Mouse (Mus musculus): ENCODE results near the gene Rnf151.
A peak's percentile ranks its signal among the peaks of the same experiment; 100 is the strongest.

The Rnf151 gene

DNA sequence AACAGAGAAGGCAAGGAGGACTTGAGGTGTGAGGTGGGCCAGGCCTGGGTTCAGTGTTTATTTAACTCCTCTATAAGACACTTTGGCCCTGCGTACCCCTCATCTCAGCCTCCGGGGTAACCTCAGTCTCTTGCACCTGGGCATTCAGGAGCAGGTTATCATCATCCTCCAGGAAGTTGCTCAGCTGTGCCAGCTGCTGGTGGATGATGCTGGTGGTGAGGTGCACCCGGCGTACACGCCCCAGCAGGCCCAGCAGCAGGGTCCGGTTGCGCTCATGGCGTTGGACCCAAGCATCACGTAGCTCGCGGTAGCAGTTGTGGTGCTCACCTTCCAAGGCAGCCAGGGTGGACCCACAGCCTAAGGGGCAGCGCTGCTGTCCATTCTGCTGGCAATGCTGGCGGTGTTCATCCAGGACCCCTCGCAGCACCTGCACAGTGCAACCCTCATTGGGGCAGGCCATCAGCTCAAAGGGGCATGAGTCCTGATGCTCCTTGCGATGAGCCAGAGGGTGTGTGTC, 1.6 kb downstream of the Rnf151 start:
- no peaks in the 10 kb centered on the region for H3K9me3 ChIP-seq (ENCODE audit: low read length)
- H3K4me1 ChIP-seq (replicated peaks; ENCODE audit: low read depth, low read length), result peaks cover 29% of the 10 kb centered on the region
- H3K27me3 ChIP-seq (ENCODE audit: insufficient read depth, low read length), result no peaks in the 10 kb centered on the region
- H3K4me3 ChIP-seq (replicated peaks; ENCODE audit: low read length), result no peak overlapping the region
- TF ChIP-seq NANOG (IDR thresholded peaks at IDR 0.05; ENCODE audit: borderline replicate concordance, low read length) (no peak), CTCF (conservative IDR thresholded peaks at IDR 0.05; ENCODE audit: low read length) (no peak), POU5F1 (IDR thresholded peaks at IDR 0.05; ENCODE audit: borderline replicate concordance, low read length) (no peak)
- peaks cover 48% of the 10 kb centered on the region for H3K36me3 ChIP-seq (ENCODE audit: insufficient read depth, low read length)

- H3K4me3 ChIP-seq (replicated peaks; ENCODE audit: low read length), result no peak overlapping the region
- no peaks in the 10 kb centered on the region for H3K27me3 ChIP-seq (ENCODE audit: insufficient read depth, low read length)
- no peaks in the 10 kb centered on the region for H3K9me3 ChIP-seq (ENCODE audit: low read length)
- H3K4me1 ChIP-seq (replicated peaks; ENCODE audit: low read depth, low read length), result peaks cover 29% of the 10 kb centered on the region
- TF ChIP-seq NANOG (IDR thresholded peaks at IDR 0.05; ENCODE audit: borderline replicate concordance, low read length) (no peak), CTCF (conservative IDR thresholded peaks at IDR 0.05; ENCODE audit: low read length) (no peak), POU5F1 (IDR thresholded peaks at IDR 0.05; ENCODE audit: borderline replicate concordance, low read length) (no peak)
- peaks cover 42% of the 10 kb centered on the region for H3K36me3 ChIP-seq (ENCODE audit: insufficient read depth, low read length)
These were observed 2.3 kb downstream of the Rnf151 start for GRCm38 (mm10) chr17:24715556-24715955.

- H3K36me3 ChIP-seq (ENCODE audit: insufficient read depth, low read length), result peaks cover 26% of the 10 kb centered on the region
- H3K4me1 ChIP-seq (replicated peaks; ENCODE audit: low read depth, low read length), result peaks cover 27% of the 10 kb centered on the region
- no peaks in the 10 kb centered on the region for H3K9me3 ChIP-seq (ENCODE audit: low read length)
- no peaks in the 10 kb centered on the region for H3K27me3 ChIP-seq (ENCODE audit: insufficient read depth, low read length)
- TF ChIP-seq CTCF (conservative IDR thresholded peaks at IDR 0.05; ENCODE audit: low read length) (no peak), NANOG (IDR thresholded peaks at IDR 0.05; ENCODE audit: borderline replicate concordance, low read length) (no peak), POU5F1 (IDR thresholded peaks at IDR 0.05; ENCODE audit: borderline replicate concordance, low read length) (no peak)
- no peak overlapping the region for H3K4me3 ChIP-seq (replicated peaks; ENCODE audit: low read length)
These were observed 9.2 kb downstream of the Rnf151 start for GRCm38 (mm10) chr17:24708646-24709045.

- Histone ChIP-seq H3K4me1 (replicated peaks; ENCODE audit: low read depth, low read length) (peaks cover 29% of the 10 kb centered on the region), H3K27me3 (ENCODE audit: insufficient read depth, low read length) (no peaks in the 10 kb centered on the region), H3K36me3 (ENCODE audit: insufficient read depth, low read length) (peaks cover 31% of the 10 kb centered on the region), H3K9me3 (ENCODE audit: low read length) (no peaks in the 10 kb centered on the region), H3K4me3 (replicated peaks; ENCODE audit: low read length) (peak overlapping the region; percentile 98)
- no peak for TF ChIP-seq CTCF (conservative IDR thresholded peaks at IDR 0.05; ENCODE audit: low read length)
- no peak for TF ChIP-seq POU5F1 (IDR thresholded peaks at IDR 0.05; ENCODE audit: borderline replicate concordance, low read length)
- TF ChIP-seq NANOG (IDR thresholded peaks at IDR 0.05; ENCODE audit: borderline replicate concordance, low read length), result no peak
These were observed 9.9 kb downstream of the Rnf151 start for GRCm38 (mm10) chr17:24707801-24708425.

DNA sequence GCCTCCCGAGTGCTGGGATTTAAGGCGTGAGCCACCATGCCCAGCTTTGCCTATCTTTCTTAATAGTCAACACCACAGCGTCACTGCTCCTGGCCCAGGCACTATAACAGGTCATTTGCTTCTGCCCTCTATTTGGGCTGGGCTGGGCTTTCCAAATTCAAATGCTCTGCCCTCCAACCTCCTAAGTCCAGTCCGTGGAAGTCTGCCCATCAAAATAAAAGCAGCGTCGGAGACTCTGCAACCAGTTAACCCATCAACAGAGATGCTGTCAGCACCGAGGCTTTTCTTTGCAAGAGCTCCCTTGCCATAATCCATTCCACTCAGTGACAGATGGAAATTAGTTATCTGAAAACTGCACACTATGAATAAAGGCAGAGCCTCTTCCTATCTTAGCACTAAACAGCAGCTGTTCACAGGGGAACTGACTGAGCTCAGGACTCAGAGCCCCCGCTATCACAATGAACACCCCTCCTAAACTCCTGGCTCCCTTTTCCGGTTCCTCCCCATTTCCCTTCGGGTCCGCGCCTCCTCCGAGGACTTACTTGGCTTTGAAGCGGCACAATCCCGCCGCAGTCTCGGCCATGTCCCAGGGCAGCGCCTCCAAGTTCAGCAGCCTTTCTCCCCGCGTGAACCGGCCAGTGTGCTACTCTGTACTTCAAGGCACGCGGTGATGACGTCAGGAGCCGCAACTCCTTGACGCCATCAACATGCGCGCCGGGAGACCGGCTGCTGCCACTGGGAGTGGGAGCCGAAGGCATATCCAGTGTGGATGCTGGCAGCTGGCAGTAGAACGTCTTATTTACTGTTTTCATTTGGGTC, 10.7 kb downstream of the Rnf151 start, which contains the start of gene Tbl3:
TSS of gene Tbl3 (minus strand) at position 679 of the 819 bp plus-strand sequence.
- TF ChIP-seq NANOG (IDR thresholded peaks at IDR 0.05; ENCODE audit: borderline replicate concordance, low read length), result no peak
- TF ChIP-seq POU5F1 (IDR thresholded peaks at IDR 0.05; ENCODE audit: borderline replicate concordance, low read length), result no peak
- no peak for TF ChIP-seq CTCF (conservative IDR thresholded peaks at IDR 0.05; ENCODE audit: low read length)
- no peaks in the 10 kb centered on the region for H3K9me3 ChIP-seq (ENCODE audit: low read length)
- no peaks in the 10 kb centered on the region for H3K27me3 ChIP-seq (ENCODE audit: insufficient read depth, low read length)
- H3K4me3 ChIP-seq (replicated peaks; ENCODE audit: low read length), result peak within 1 kb of the TSS; percentile 98
- peaks cover 38% of the 10 kb centered on the region for H3K36me3 ChIP-seq (ENCODE audit: insufficient read depth, low read length)
- peaks cover 34% of the 10 kb centered on the region for H3K4me1 ChIP-seq (replicated peaks; ENCODE audit: low read depth, low read length)

DNA sequence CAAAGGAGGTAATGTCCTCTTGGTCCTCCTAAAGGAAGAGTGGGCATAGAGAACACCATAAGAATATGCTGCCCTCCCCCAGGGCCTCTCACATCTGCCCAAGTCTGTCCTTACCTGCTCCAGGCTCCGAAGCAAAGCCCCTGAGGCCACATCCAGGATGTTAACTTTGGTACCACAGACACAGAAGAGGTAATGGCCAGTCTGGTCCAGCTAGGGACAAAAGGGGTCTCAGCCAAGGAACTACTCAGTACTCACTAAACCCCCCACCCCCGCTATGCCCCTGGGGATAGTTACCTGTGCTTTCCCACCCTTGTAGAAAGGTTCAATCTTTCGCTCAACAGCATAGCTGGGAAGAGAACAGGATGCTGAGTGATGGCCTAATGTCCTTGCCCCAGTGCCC, 12.0 kb downstream of the Rnf151 start:
- TF ChIP-seq POU5F1 (IDR thresholded peaks at IDR 0.05; ENCODE audit: borderline replicate concordance, low read length), result no peak
- TF ChIP-seq CTCF (conservative IDR thresholded peaks at IDR 0.05; ENCODE audit: low read length), result no peak
- Histone ChIP-seq H3K36me3 (ENCODE audit: insufficient read depth, low read length) (peaks cover 52% of the 10 kb centered on the region), H3K27me3 (ENCODE audit: insufficient read depth, low read length) (no peaks in the 10 kb centered on the region), H3K9me3 (ENCODE audit: low read length) (no peaks in the 10 kb centered on the region), H3K4me1 (replicated peaks; ENCODE audit: low read depth, low read length) (peaks cover 34% of the 10 kb centered on the region), H3K4me3 (replicated peaks; ENCODE audit: low read length) (peak overlapping the region; percentile 98; the same call in 1 of the 2 replicates)

GRCm38 (mm10) chr17:24701251-24701650, 16.6 kb downstream of the Rnf151 start:
- TF ChIP-seq NANOG (IDR thresholded peaks at IDR 0.05; ENCODE audit: borderline replicate concordance, low read length), result no peak
- no peak for TF ChIP-seq CTCF (conservative IDR thresholded peaks at IDR 0.05; ENCODE audit: low read length)
- no peak for TF ChIP-seq POU5F1 (IDR thresholded peaks at IDR 0.05; ENCODE audit: borderline replicate concordance, low read length)
- Histone ChIP-seq H3K4me1 (replicated peaks; ENCODE audit: low read depth, low read length) (peaks cover 66% of the 10 kb centered on the region), H3K27me3 (ENCODE audit: insufficient read depth, low read length) (no peaks in the 10 kb centered on the region), H3K9me3 (ENCODE audit: low read length) (no peaks in the 10 kb centered on the region), H3K4me3 (replicated peaks; ENCODE audit: low read length) (no peak overlapping the region), H3K36me3 (ENCODE audit: insufficient read depth, low read length) (peaks cover 72% of the 10 kb centered on the region)

DNA sequence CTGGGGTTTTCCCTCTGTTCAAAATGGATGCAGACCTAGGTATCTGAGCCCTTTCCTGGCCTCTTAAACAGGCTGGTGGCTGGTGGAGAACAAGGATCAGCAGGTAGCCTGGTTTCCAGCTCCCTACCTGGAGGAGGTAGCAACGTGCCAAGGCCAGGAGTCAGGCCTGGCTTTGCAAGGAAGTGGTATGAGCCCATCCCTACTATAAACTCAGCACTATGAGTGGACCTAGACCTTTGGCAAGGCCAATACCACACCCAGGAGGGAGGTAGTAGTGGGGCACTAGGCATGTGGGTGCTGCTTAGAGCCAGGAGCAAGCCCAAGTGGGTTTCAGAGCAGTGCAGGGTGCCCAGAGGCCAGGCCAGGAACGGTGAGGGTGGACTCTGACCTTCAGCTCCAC, 18.4 kb downstream of the Rnf151 start:
- H3K36me3 ChIP-seq (ENCODE audit: insufficient read depth, low read length), result peaks cover 59% of the 10 kb centered on the region
- no peak for TF ChIP-seq NANOG (IDR thresholded peaks at IDR 0.05; ENCODE audit: borderline replicate concordance, low read length)
- TF ChIP-seq CTCF (conservative IDR thresholded peaks at IDR 0.05; ENCODE audit: low read length), result no peak
- no peak for TF ChIP-seq POU5F1 (IDR thresholded peaks at IDR 0.05; ENCODE audit: borderline replicate concordance, low read length)

More for the DNA sequence above, 18.4 kb downstream of the Rnf151 start:
- Histone ChIP-seq H3K4me1 (replicated peaks; ENCODE audit: low read depth, low read length) (peaks cover 55% of the 10 kb centered on the region), H3K27me3 (ENCODE audit: insufficient read depth, low read length) (no peaks in the 10 kb centered on the region), H3K9me3 (ENCODE audit: low read length) (no peaks in the 10 kb centered on the region), H3K4me3 (replicated peaks; ENCODE audit: low read length) (no peak overlapping the region)
